Mouse (Mus musculus): ENCODE measurements around the gene Morn1. TPM values are rescaled to one million over a fixed set of nuclear protein-coding genes. Genes with fewer than 3 reads are reported as not detected.
"Not testable (repeated sequence)": the region's sequence is repeated elsewhere in the genome, so short reads cannot be mapped to it uniquely, and the experiment has no call there.

Morn1 gene
- polyA plus RNA-seq, 1 experiment from 2014 or later: 10.7 TPM

- Histone ChIP-seq H3K4me2 (ENCODE audit: low read length) (no peak overlapping the region), H3K4me3 (replicated peaks; ENCODE audit: low read length) (no peak overlapping the region), H3K27ac (ENCODE audit: low read length) (no peak overlapping the region), H3K9me3 (ENCODE audit: control insufficient read depth, low read length) (no peaks in the 10 kb centered on the region), H3K9ac (replicated peaks; ENCODE audit: low read depth, low read length) (no peak overlapping the region), H3K27me3 (replicated peaks; ENCODE audit: control insufficient read depth, insufficient read depth, low read length) (no peaks in the 10 kb centered on the region), H3K4me1 (replicated peaks; ENCODE audit: control insufficient read depth, insufficient read depth, low read length) (no peaks in the 10 kb centered on the region), H3K36me3 (ENCODE audit: control insufficient read depth, insufficient read depth) (peaks cover 48% of the 10 kb centered on the region)
- no peak for ATAC-seq
- WGBS: 84% methylated on average over 9 of the region's 9 CpGs
These were observed 11.2 kb upstream of the Morn1 start for GRCm38 (mm10) chr4:155075137-155075536.

GRCm38 (mm10) chr4:155075813-155076212, 10.6 kb upstream of the Morn1 start:
- Histone ChIP-seq H3K36me3 (ENCODE audit: control insufficient read depth, insufficient read depth) (peaks cover 48% of the 10 kb centered on the region), H3K27me3 (replicated peaks; ENCODE audit: control insufficient read depth, insufficient read depth, low read length) (no peaks in the 10 kb centered on the region), H3K27ac (ENCODE audit: low read length) (no peak overlapping the region), H3K4me2 (ENCODE audit: low read length) (no peak overlapping the region), H3K9ac (replicated peaks; ENCODE audit: low read depth, low read length) (no peak overlapping the region), H3K4me1 (replicated peaks; ENCODE audit: control insufficient read depth, insufficient read depth, low read length) (no peaks in the 10 kb centered on the region), H3K4me3 (replicated peaks; ENCODE audit: low read length) (no peak overlapping the region), H3K9me3 (ENCODE audit: control insufficient read depth, low read length) (no peaks in the 10 kb centered on the region)
- ATAC-seq: no peak
- 99% methylated on average over 2 of the region's 2 CpGs for WGBS

DNA sequence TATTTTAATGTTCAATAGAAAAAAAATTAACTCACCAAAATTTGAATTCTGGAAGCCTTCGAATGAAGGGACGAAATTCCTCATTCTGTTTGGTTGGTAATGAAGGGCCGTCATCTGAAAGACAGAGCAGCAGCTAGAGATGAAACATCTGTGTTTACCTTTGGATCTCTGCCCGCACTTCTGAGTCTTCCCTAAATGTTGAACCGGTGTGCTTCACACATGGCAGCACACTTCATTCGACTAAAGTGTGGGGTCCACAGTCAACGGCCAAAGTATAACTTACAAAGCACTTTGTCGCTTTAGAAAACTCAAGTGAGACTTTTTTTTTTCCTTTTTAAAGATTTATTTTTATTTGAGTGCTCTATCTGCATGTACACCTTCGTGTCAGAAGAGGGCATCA, 9.7 kb upstream of the Morn1 start:
- ATAC-seq: no peak
- Histone ChIP-seq H3K9me3 (ENCODE audit: control insufficient read depth, low read length) (no peaks in the 10 kb centered on the region), H3K27ac (ENCODE audit: low read length) (no peak overlapping the region), H3K9ac (replicated peaks; ENCODE audit: low read depth, low read length) (no peak overlapping the region), H3K4me2 (ENCODE audit: low read length) (no peak overlapping the region), H3K4me3 (replicated peaks; ENCODE audit: low read length) (no peak overlapping the region), H3K27me3 (replicated peaks; ENCODE audit: control insufficient read depth, insufficient read depth, low read length) (no peaks in the 10 kb centered on the region), H3K36me3 (ENCODE audit: control insufficient read depth, insufficient read depth) (peaks cover 48% of the 10 kb centered on the region), H3K4me1 (replicated peaks; ENCODE audit: control insufficient read depth, insufficient read depth, low read length) (no peaks in the 10 kb centered on the region)
- WGBS: 82% methylated on average over 9 of the region's 9 CpGs

DNA sequence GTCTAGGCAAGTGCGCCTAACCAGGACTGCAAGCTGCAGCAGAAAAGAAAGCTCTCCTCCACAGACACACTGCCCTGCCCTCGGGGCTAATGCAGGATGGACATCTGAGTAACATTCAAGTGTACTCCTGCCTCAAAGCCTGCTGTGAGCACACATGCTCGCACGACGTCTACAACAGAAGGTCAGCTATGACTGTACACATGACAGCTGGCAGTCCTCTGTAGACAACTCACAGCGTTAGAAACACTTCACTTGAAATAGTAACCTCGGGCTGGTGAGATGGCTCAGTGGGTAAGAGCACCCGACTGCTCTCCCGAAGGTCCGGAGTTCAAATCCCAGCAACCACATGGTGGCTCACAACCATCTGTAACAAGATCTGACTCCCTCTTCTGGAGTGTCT, 7.6 kb upstream of the Morn1 start:
- H3K4me1 ChIP-seq (replicated peaks; ENCODE audit: control insufficient read depth, insufficient read depth, low read length); H3K27me3 ChIP-seq (replicated peaks; ENCODE audit: control insufficient read depth, insufficient read depth, low read length); H3K27ac ChIP-seq (ENCODE audit: low read length); H3K9ac ChIP-seq (replicated peaks; ENCODE audit: low read depth, low read length); H3K9me3 ChIP-seq (ENCODE audit: control insufficient read depth, low read length); H3K4me3 ChIP-seq (replicated peaks; ENCODE audit: low read length); H3K4me2 ChIP-seq (ENCODE audit: low read length); ATAC-seq: not testable (repeated sequence)
- peaks cover 35% of the 10 kb centered on the region for H3K36me3 ChIP-seq (ENCODE audit: control insufficient read depth, insufficient read depth)
- 92% methylated on average over 10 of the region's 10 CpGs for WGBS

- no peak for ATAC-seq
- peaks cover 8% of the 10 kb centered on the region for H3K4me1 ChIP-seq (replicated peaks; ENCODE audit: control insufficient read depth, insufficient read depth, low read length)
- no peaks in the 10 kb centered on the region for H3K9me3 ChIP-seq (ENCODE audit: control insufficient read depth, low read length)
- H3K4me3 ChIP-seq (replicated peaks; ENCODE audit: low read length): no peak overlapping the region
- no peak overlapping the region for H3K27ac ChIP-seq (ENCODE audit: low read length)
- no peaks in the 10 kb centered on the region for H3K27me3 ChIP-seq (replicated peaks; ENCODE audit: control insufficient read depth, insufficient read depth, low read length)
- H3K36me3 ChIP-seq (ENCODE audit: control insufficient read depth, insufficient read depth): peaks cover 34% of the 10 kb centered on the region
- H3K4me2 ChIP-seq (ENCODE audit: low read length): no peak overlapping the region
- WGBS: 95% methylated on average over 6 of the region's 6 CpGs
- no peak overlapping the region for H3K9ac ChIP-seq (replicated peaks; ENCODE audit: low read depth, low read length)
These were observed 6.7 kb upstream of the Morn1 start for GRCm38 (mm10) chr4:155079666-155080065.

DNA sequence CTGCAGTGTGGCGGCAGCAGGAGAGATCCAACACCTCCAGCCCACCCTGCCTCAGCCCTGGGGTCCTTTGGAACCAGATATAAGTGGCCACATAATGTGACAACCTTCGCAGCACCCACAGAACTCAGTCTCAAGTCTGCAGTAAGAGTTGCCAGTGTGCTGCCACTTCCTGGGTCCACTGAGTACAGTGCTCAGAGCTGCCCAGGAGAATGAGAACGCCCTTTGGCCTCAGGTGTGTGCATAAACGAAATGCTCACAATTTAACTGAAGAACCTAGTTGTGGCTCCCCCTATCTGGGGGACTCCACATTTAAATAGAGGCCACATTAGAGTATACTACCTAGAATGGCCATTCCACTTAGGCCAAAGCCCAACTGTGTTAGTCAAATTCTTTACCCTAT, 2.8 kb upstream of the Morn1 start:
- no peak overlapping the region for H3K4me3 ChIP-seq (replicated peaks; ENCODE audit: low read length)
- WGBS: 92% methylated on average over 4 of the region's 4 CpGs
- no peak overlapping the region for H3K4me2 ChIP-seq (ENCODE audit: low read length)
- no peaks in the 10 kb centered on the region for H3K9me3 ChIP-seq (ENCODE audit: control insufficient read depth, low read length)
- H3K9ac ChIP-seq (replicated peaks; ENCODE audit: low read depth, low read length): no peak overlapping the region
- peaks cover 24% of the 10 kb centered on the region for H3K4me1 ChIP-seq (replicated peaks; ENCODE audit: control insufficient read depth, insufficient read depth, low read length)
- no peaks in the 10 kb centered on the region for H3K27me3 ChIP-seq (replicated peaks; ENCODE audit: control insufficient read depth, insufficient read depth, low read length)
- ATAC-seq: no peak
- H3K27ac ChIP-seq (ENCODE audit: low read length): no peak overlapping the region
- peaks cover 19% of the 10 kb centered on the region for H3K36me3 ChIP-seq (ENCODE audit: control insufficient read depth, insufficient read depth)

DNA sequence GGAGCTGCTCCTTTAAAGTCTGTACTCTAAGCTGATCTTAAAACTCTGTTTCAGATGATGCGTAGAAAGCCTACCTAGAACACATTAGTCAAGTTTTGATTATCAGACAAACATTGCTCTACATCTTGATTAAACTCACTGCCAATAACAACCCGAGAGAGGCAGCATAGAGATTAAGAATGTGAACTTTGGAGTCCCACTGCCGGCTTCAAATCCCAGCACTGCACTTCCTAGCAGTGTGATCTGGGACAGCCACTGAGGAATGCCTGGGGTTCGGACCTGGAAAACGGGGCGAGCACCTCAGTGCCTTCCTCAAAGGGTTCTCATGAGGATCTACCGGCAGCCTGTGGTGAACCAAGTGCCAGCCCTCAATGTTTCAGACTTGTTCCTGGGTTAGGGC, 2.0 kb upstream of the Morn1 start:
- Histone ChIP-seq H3K27ac (ENCODE audit: low read length) (no peak overlapping the region), H3K9ac (replicated peaks; ENCODE audit: low read depth, low read length) (no peak overlapping the region), H3K4me2 (ENCODE audit: low read length) (no peak overlapping the region), H3K9me3 (ENCODE audit: control insufficient read depth, low read length) (no peaks in the 10 kb centered on the region), H3K27me3 (replicated peaks; ENCODE audit: control insufficient read depth, insufficient read depth, low read length) (no peaks in the 10 kb centered on the region), H3K4me1 (replicated peaks; ENCODE audit: control insufficient read depth, insufficient read depth, low read length) (peaks cover 24% of the 10 kb centered on the region), H3K4me3 (replicated peaks; ENCODE audit: low read length) (no peak overlapping the region), H3K36me3 (ENCODE audit: control insufficient read depth, insufficient read depth) (peaks cover 16% of the 10 kb centered on the region)
- no peak for ATAC-seq
- WGBS: 90% methylated on average over 7 of the region's 7 CpGs

- 7% methylated on average over 35 of the region's 35 CpGs for WGBS
- H3K4me2 ChIP-seq (ENCODE audit: low read length): peak overlapping the region; percentile 81
These were observed 920 bp upstream of the Morn1 start for GRCm38 (mm10) chr4:155085206-155086107.

GRCm38 (mm10) chr4:155089241-155089640, 2.9 kb downstream of the Morn1 start:
- Histone ChIP-seq H3K9me3 (ENCODE audit: control insufficient read depth, low read length) (no peaks in the 10 kb centered on the region), H3K36me3 (ENCODE audit: control insufficient read depth, insufficient read depth) (no peaks in the 10 kb centered on the region), H3K4me1 (replicated peaks; ENCODE audit: control insufficient read depth, insufficient read depth, low read length) (peaks cover 20% of the 10 kb centered on the region), H3K4me2 (ENCODE audit: low read length) (no peak overlapping the region), H3K27ac (ENCODE audit: low read length) (no peak overlapping the region), H3K4me3 (replicated peaks; ENCODE audit: low read length) (no peak overlapping the region), H3K9ac (replicated peaks; ENCODE audit: low read depth, low read length) (no peak overlapping the region), H3K27me3 (replicated peaks; ENCODE audit: control insufficient read depth, insufficient read depth, low read length) (no peaks in the 10 kb centered on the region)
- WGBS: 88% methylated on average over 5 of the region's 5 CpGs
- ATAC-seq: no peak

More at GRCm38 (mm10) chr4:155085206-155086107, 920 bp upstream of the Morn1 start:
- Histone ChIP-seq H3K36me3 (ENCODE audit: control insufficient read depth, insufficient read depth) (peaks cover 9% of the 10 kb centered on the region), H3K9ac (replicated peaks; ENCODE audit: low read depth, low read length) (peak overlapping the region; percentile 83), H3K27me3 (replicated peaks; ENCODE audit: control insufficient read depth, insufficient read depth, low read length) (no peaks in the 10 kb centered on the region), H3K27ac (ENCODE audit: low read length) (peak overlapping the region; percentile 91), H3K4me1 (replicated peaks; ENCODE audit: control insufficient read depth, insufficient read depth, low read length) (peaks cover 24% of the 10 kb centered on the region), H3K9me3 (ENCODE audit: control insufficient read depth, low read length) (no peaks in the 10 kb centered on the region), H3K4me3 (replicated peaks; ENCODE audit: low read length) (peak overlapping the region; percentile 91)
- no peak for ATAC-seq
